Mouse (Mus musculus): Measurements from ENCODE around the gene Olfr771. TPM values are rescaled to one million over a fixed set of nuclear protein-coding genes. Genes with fewer than 3 reads are reported as not detected.

Gene Olfr771
- not detected for total RNA-seq (2023)

GRCm38 (mm10) chr10:129164651-129165050 lies at the start of gene Olfr771:
Gene Olfr771, minus strand, starts transcription at chr10:129164751.

GRCm38 (mm10) chr10:129187319-129187718 lies 22.8 kb upstream of the Olfr771 start, which contains the start of gene Olfr773:
Gene Olfr773, minus strand, starts transcription at chr10:129187419.

GRCm38 (mm10) chr10:129177821-129178220 lies 13.3 kb upstream of the Olfr771 start, which contains the start of gene Olfr772:
Gene Olfr772, minus strand, starts transcription at chr10:129177921.

GRCm38 (mm10) chr10:129138898-129139297 lies 25.7 kb downstream of the Olfr771 start, which contains the start of gene Olfr770:
Gene Olfr770, minus strand, starts transcription at chr10:129138998.

GRCm38 (mm10) chr10:129117761-129118160 lies 46.8 kb downstream of the Olfr771 start, which contains the start of gene Olfr769:
Gene Olfr769, minus strand, starts transcription at chr10:129117861.

Other genes starting within 250 kb of the Olfr771 start
- 1 to 10 TPM; 5.5 to 6.2 TPM for gene Rdh5, start 241.9 kb downstream of the Olfr771 start, total RNA-seq (2023)
- 100 to 1,000 TPM; 100 to 105 TPM for gene Bloc1s1, start 240.7 kb downstream of the Olfr771 start, total RNA-seq (2023)
- under 1 TPM; 0.13 to 0.42 TPM for gene Itga7, start 230.9 kb downstream of the Olfr771 start, total RNA-seq (2023)
- gene Mettl7b, start 203.8 kb downstream of the Olfr771 start, total RNA-seq (2023), result not detected
- not detected for gene Olfr9, start 175.3 kb downstream of the Olfr771 start, total RNA-seq (2023)
- gene Olfr763, start 154.0 kb downstream of the Olfr771 start, total RNA-seq (2023), result not detected
- gene Olfr764-ps1, start 124.9 kb downstream of the Olfr771 start, total RNA-seq (2023), result not detected
- gene Olfr765, start 114.8 kb downstream of the Olfr771 start, total RNA-seq (2023), result not detected
- not detected for gene Olfr766-ps1, start 95.8 kb downstream of the Olfr771 start, total RNA-seq (2023)
- not detected for gene Olfr767, start 81.8 kb downstream of the Olfr771 start, total RNA-seq (2023)
- gene Olfr768, start 65.4 kb downstream of the Olfr771 start, total RNA-seq (2023), result not detected
- not detected for gene Olfr769, start 46.9 kb downstream of the Olfr771 start, total RNA-seq (2023)
- not detected for gene Olfr770, start 25.8 kb downstream of the Olfr771 start, total RNA-seq (2023)
- gene Olfr772, start 13.2 kb upstream of the Olfr771 start, total RNA-seq (2023), result not detected
- gene Olfr773, start 22.7 kb upstream of the Olfr771 start, total RNA-seq (2023), result not detected
- not detected for gene Olfr774, start 71.5 kb upstream of the Olfr771 start, total RNA-seq (2023)
- not detected for gene Olfr775, start 83.7 kb upstream of the Olfr771 start, total RNA-seq (2023)
- gene Olfr776, start 94.4 kb upstream of the Olfr771 start, total RNA-seq (2023), result not detected
- not detected for gene Olfr777, start 106.7 kb upstream of the Olfr771 start, total RNA-seq (2023)
- not detected for gene Olfr780, start 153.4 kb upstream of the Olfr771 start, total RNA-seq (2023)
- not detected for gene Olfr781, start 164.1 kb upstream of the Olfr771 start, total RNA-seq (2023)
- gene Olfr782, start 184.1 kb upstream of the Olfr771 start, total RNA-seq (2023), result not detected
- gene Olfr784, start 219.3 kb upstream of the Olfr771 start, total RNA-seq (2023), result under 1 TPM in 1 of 2 experiments, not detected in 1; 0.22 TPM
- not detected for gene Olfr785, start 240.7 kb upstream of the Olfr771 start, total RNA-seq (2023)